Mouse (Mus musculus) olfactory bulb, adult 2 months (tissue): ENCODE measurements around the gene Lrrc29.

ENCODE experiments used
- CTCF ChIP-seq: fragments of 200-500 bp; IDR thresholded peaks from 2 replicates; pipeline ENCODE4 v1.5.1; 2012; ENCODE audit warnings: low read depth, mild to moderate bottlenecking, low read length, moderate library complexity; ENCODE audit not compliant: insufficient read depth
- POLR2A ChIP-seq: fragments of 200-500 bp; IDR thresholded peaks from 2 replicates; pipeline ENCODE4 v1.6.1; 2012; ENCODE audit warnings: mild to moderate bottlenecking, low read depth, low read length, moderate library complexity; ENCODE audit not compliant: insufficient read depth

DNA sequence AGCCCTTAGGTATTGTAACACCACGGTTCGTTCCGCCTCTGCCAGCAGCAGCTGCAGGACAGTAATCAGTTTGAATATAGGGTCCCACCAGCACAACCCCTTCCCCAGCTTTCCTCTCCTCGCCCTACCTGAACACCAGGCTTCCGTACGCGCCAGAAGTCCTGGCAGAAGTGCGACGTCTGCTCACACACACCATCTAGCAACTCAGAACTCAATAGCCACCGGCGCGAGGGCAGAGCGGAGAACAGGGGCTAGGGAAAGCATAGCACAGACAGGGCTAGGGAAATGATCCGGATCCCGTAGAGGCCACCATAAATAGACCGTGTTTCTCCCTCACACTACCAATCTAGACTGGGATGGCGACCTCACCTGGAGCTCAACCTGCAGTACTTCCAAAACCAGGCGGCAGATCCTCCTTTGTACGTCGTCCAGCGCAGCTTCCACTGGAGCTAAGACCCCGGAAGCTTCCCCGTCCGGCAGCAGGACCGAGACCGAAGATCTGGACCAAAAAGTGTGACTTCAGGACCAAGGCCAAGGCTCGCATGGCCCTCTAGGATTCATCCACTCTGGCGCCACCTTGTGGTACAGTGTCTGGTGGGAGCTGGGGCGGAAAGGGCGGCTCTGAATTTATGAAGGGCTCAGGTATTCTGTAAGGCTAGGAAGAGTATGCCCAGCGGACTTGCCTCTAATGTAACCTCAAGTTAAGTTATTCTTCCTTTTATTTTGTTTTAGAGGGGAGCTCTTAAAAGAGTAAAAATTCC is 35.3 kb downstream of the Lrrc29 start:
- peak; percentile 69 for TF ChIP-seq CTCF
- TF ChIP-seq POLR2A: no peak
